Mouse (Mus musculus): ENCODE measurements around the gene Pcare. TPM values are rescaled to one million over a fixed set of nuclear protein-coding genes. Genes with fewer than 3 reads are reported as not detected.

The Pcare gene
- polyA plus RNA-seq, 1 experiment from 2014 or later: not detected

DNA sequence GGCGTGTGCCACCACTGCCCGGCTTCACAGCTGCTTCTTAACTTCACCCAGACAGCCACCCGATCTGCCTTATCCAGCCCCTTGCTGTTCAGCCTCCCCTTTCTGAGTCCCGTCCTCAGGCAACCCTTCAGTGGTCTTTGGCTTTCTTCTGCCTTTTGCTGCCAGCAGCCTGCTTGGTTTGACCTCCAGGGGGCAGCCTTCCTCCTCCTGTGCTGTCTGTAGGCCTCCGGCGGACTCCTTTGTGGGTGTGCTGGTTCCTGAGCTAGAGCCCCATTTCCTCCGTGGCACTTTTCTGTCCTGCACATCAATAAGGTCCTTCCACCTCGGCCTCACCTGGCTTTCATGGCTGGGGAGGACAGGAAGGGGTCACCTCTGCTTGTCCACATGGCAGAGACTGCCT is 58.9 kb downstream of the Pcare start:
- no peaks in the 10 kb centered on the region for H3K36me3 ChIP-seq (replicated peaks)
- no peaks in the 10 kb centered on the region for H3K27me3 ChIP-seq (replicated peaks)
- H3K27ac ChIP-seq: no peak overlapping the region
- H3K9me3 ChIP-seq: no peaks in the 10 kb centered on the region
- peaks cover 4% of the 10 kb centered on the region for H3K4me1 ChIP-seq
- no peak overlapping the region for H3K9ac ChIP-seq
- no peak overlapping the region for H3K4me3 ChIP-seq
- ATAC-seq (replicated peaks): no peak
- no peak overlapping the region for H3K4me2 ChIP-seq
- 53% methylated on average over 8 of the region's 8 CpGs for WGBS

Other genes starting within 250 kb of the Pcare start
- gene Ndc80, start 226.0 kb downstream of the Pcare start, polyA plus RNA-seq (2015; fragmentation: Nextera tagmentation; extraction: Ambion mirVana): 5.1 and 6.6 TPM in 2 replicates
- 1.4 TPM in 2 replicates for gene Spdya, start 200.8 kb downstream of the Pcare start, polyA plus RNA-seq (2015; fragmentation: Nextera tagmentation; extraction: Ambion mirVana)
- gene Wdr43, start 137.0 kb downstream of the Pcare start, polyA plus RNA-seq (2015; fragmentation: Nextera tagmentation; extraction: Ambion mirVana): 52.4 and 53.0 TPM in 2 replicates
- gene Togaram2, start 79.6 kb downstream of the Pcare start, polyA plus RNA-seq (2015; fragmentation: Nextera tagmentation; extraction: Ambion mirVana): 0.48 and 0.68 TPM in 2 replicates
- gene Clip4, start 15.6 kb upstream of the Pcare start, polyA plus RNA-seq (2015; fragmentation: Nextera tagmentation; extraction: Ambion mirVana): 12.7 and 13.7 TPM in 2 replicates

Measured in midbrain, embryonic 15.5 days (tissue).